Mouse (Mus musculus) brown adipose tissue, adult 24 weeks (tissue): ENCODE data around the gene Batf2. TPM values are rescaled to one million over a fixed set of nuclear protein-coding genes. Genes with fewer than 3 reads are reported as not detected.
"Not testable (repeated sequence)": the region's sequence is repeated elsewhere in the genome, so short reads cannot be mapped to it uniquely, and the experiment has no call there.

Source experiments
- H3K27ac ChIP-seq: fragments of 200-500 bp; replicated peaks from 2 replicates; pipeline ENCODE4 v1.5.1; 2012; ENCODE audit warnings: low read depth, mild to moderate bottlenecking, low read length
- H3K4me1 ChIP-seq: fragments of 200-500 bp; 2 replicates; pipeline ENCODE4 v1.6.1; 2012; ENCODE audit warnings: low read length, mixed read lengths; ENCODE audit not compliant: control insufficient read depth, insufficient read depth, insufficient read length
- H3K4me3 ChIP-seq: fragments of 200-500 bp; 2 replicates; pipeline ENCODE4 v1.5.1; 2012; ENCODE audit warnings: low read depth, mild to moderate bottlenecking, low read length, moderate library complexity; ENCODE audit not compliant: insufficient read depth
- polyA plus RNA-seq: library from polyadenylated mRNA; stranded (reverse); fragments of >200 nt; gene quantifications from 2 replicates; pipeline ENCODE4 v1.2.4, GENCODE M21; 2012; ENCODE audit not compliant: missing spikeins, insufficient read depth, insufficient read length

Gene Batf2
- polyA plus RNA-seq, 1 experiment = 1.2 TPM

DNA sequence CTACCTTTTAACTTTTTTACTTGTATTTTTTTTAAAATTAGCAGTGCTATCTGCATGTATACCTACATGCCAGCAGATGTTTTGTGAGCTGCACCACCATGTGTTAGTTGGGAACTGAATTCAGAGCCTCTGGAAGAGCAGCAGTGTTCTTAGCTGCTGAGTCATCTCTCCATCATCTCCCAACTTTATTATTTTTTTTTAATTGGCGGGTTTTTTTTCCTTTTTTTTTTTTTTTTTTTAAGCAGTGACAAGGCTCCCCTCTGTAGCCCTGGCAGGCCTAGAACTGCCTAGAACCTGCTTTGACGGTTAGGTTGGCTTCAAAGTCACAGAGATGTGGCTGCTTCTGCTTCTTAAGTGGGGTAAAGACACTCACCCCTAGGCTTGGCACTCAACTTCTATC is 15.9 kb upstream of the Batf2 start:
- no peaks in the 10 kb centered on the region for H3K4me1 ChIP-seq
- H3K4me3 ChIP-seq = no peak overlapping the region
- H3K27ac ChIP-seq = no peak overlapping the region

DNA sequence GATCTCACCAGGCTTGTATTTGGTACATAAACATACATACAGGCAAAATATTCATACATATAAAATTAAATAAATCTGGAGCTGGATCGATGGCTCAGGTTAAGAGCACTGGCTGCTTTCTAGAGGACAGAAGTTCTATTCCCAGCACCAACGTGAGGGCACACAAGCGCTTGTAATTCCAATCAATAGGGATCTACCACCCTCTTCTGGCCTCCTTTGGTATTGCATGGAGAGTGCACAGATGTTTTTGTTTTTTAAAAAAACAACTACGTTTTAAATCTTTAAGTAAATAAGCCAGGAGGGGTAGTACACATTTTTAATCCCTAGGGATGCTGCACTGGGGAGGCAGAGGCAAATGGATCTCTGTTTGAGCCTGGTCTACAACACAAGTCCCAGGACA is 14.5 kb upstream of the Batf2 start:
- Histone ChIP-seq H3K4me1 (no peaks in the 10 kb centered on the region), H3K4me3 (no peak overlapping the region)

GRCm38 (mm10) chr19:6126789-6127580 is 13.8 kb upstream of the Batf2 start:
- no peak overlapping the region; the same call in 1 of the 2 replicates for H3K27ac ChIP-seq
- no peaks in the 10 kb centered on the region for H3K4me1 ChIP-seq
- H3K4me3 ChIP-seq = peak overlapping the region; percentile 68

More for the DNA sequence above, 14.5 kb upstream of the Batf2 start:
- H3K27ac ChIP-seq = no peak overlapping the region

DNA sequence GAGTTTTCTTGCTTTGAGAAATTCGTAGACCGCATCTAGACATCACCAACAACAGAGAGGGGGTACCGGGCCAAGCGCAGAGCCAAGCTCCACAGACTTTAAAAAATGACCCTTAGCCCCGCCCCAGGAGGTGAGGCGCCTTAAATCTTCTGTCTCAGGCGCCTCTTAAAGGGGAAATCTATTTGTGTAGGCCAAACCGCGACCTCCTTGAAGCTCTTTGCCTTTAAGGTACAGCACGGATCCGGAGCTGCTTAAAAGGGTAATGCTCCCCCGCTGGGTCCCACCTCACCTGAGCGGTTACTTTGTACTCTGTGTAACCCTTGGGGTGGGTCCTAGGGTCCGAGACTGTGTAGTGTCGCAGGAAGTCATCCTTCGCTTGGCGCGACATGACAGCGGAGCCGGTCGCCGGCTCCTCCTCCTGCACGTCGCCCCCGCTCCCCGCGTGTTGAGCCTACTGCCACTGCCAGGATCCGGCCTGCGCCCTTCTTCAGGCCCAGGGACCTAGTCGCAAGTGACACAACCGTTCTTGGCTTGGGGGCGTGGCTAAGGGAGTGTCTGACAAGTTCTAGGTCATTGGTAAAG is 12.9 kb upstream of the Batf2 start, which contains the start of gene Snx15:
Snx15 (minus strand) TSS at position 545 of the 582 bp plus-strand sequence.
- H3K4me3 ChIP-seq = peak within 1 kb of the TSS; percentile 68
- peak within 1 kb of the TSS; percentile 86 for H3K27ac ChIP-seq
- no peaks in the 10 kb centered on the region for H3K4me1 ChIP-seq

DNA sequence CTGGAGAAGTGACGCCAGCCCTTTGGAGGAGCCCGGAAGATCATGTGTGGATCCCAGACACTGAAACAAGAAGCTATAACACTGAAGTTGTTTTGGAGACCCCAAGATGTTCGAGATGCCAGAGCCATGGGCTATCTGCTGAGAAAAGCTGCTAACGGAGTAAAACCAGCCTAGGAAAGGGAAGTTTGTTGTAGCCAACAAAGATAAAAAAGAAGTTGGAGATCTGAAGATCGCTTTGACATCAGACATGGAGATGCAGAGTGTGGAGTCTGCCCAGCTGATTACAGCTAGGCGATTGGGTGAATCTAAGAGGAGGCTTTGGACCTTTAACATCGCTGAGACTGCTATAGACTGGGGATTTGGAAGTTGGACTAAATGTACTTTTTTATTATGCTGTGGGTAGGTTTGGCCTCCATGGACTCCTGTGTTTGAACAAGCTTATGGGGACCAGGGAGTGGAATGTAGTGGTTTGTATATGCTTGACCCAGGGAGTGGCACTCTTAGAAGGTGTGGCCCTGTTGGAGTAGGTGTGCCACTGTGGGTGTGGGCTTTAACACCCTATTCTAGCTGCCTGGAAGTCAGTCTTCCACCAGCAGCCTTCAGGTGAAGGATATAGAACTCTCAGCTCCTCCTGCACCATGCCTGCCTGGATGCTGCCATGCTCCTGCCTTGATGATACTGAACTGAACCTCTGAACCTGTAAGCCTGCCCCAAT is 10.2 kb upstream of the Batf2 start:
- not testable (repeated sequence) for H3K4me1 ChIP-seq, H3K27ac ChIP-seq, H3K4me3 ChIP-seq

DNA sequence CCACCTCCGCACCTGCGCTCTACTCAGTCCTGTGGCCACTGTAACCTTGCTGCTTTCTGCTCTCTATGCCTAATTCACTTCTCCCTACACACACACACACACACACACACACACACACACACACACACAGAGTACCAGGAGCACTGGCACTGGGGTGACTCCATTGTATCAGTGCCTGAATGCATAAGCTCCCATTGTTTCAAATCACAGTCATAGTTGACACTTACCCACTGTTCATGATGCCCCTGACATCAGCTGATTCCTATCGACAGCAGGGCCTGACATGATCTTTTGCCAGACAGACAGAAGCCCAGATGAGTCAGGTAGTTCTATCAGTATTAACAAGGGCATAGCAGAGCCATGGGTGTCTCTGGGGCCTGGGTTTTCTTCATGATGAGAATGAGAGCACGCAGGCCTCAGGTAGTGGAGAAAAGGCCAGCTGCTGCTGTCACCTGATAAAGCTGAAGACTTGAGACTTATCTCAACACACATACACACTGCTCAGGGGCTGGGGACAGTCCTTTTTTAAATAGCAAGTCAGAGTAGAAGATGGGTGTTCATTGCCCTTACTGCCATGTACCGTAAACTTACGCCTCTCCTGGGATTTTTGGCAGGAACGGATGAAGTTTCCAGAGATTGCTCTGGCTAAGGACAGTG is 8.5 kb upstream of the Batf2 start:
- no peak overlapping the region for H3K4me3 ChIP-seq
- no peak overlapping the region for H3K27ac ChIP-seq
- H3K4me1 ChIP-seq = no peaks in the 10 kb centered on the region

GRCm38 (mm10) chr19:6133197-6133596 is 7.6 kb upstream of the Batf2 start:
- not testable (repeated sequence) for H3K27ac ChIP-seq, H3K4me1 ChIP-seq

GRCm38 (mm10) chr19:6136397-6136796 is 4.4 kb upstream of the Batf2 start:
- Histone ChIP-seq H3K4me3 (no peak overlapping the region), H3K27ac (no peak overlapping the region), H3K4me1 (no peaks in the 10 kb centered on the region)

More at GRCm38 (mm10) chr19:6133197-6133596, 7.6 kb upstream of the Batf2 start:
- H3K4me3 ChIP-seq = not testable (repeated sequence)

GRCm38 (mm10) chr19:6139701-6140100 is 1.1 kb upstream of the Batf2 start:
- no peak overlapping the region for H3K27ac ChIP-seq
- H3K4me1 ChIP-seq = no peaks in the 10 kb centered on the region
- H3K4me3 ChIP-seq = peak overlapping the region; percentile 15; the same call in 1 of the 2 replicates

DNA sequence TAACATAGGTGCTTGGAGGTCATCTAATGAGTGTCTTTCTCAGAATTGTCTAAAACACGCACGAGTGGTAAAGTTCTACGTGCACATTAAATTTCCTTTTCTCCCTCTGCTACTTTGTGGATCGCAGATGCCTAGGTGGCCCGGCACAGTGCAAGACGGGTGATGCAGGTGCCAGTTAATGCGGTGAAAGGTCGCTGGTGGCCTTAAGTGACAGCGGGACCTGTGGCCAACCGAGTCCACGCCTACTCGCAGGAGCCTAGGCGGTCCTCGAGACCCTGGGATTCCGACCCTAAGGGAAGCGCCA is 457 bp upstream of the Batf2 start:
- H3K4me1 ChIP-seq = no peaks in the 10 kb centered on the region
- peak overlapping the region; percentile 90 for H3K4me3 ChIP-seq
- H3K27ac ChIP-seq = peak overlapping the region; percentile 92

DNA sequence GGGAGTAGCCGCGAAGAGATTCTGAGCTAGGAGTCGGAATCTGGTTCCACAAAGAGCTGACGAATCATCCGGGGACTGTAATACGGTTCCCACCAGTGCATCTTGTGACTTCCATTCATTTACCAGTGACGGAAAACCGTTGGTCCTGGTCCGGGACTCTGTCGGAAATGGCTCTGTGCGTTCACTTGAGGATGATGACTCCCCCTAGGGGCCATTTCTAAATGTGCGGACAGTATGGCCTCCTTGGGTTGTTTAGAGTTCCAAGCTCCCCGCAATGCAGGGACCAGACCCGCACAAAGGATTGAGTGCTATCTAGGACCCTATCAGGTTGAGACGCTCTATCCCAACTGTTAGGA is 589 bp downstream of the Batf2 start, which contains the start of gene Arl2:
Arl2 (minus strand) TSS at position 155 of the 356 bp plus-strand sequence.
- H3K4me3 ChIP-seq = peak within 1 kb of the TSS; percentile 90
- H3K27ac ChIP-seq = peak within 1 kb of the TSS; percentile 92
- no peaks in the 10 kb centered on the region for H3K4me1 ChIP-seq

GRCm38 (mm10) chr19:6144842-6145241 is 4.1 kb downstream of the Batf2 start:
- H3K4me1 ChIP-seq = no peaks in the 10 kb centered on the region
- H3K27ac ChIP-seq = no peak overlapping the region
- no peak overlapping the region for H3K4me3 ChIP-seq

- H3K4me3 ChIP-seq = no peak overlapping the region
- no peaks in the 10 kb centered on the region for H3K4me1 ChIP-seq
- H3K27ac ChIP-seq = no peak overlapping the region
Measured at GRCm38 (mm10) chr19:6155174-6155573, 14.4 kb downstream of the Batf2 start.

GRCm38 (mm10) chr19:6156372-6156771 is 15.6 kb downstream of the Batf2 start:
- Histone ChIP-seq H3K4me3 (no peak overlapping the region), H3K27ac (no peak overlapping the region), H3K4me1 (no peaks in the 10 kb centered on the region)

GRCm38 (mm10) chr19:6157220-6157619 is 16.4 kb downstream of the Batf2 start:
- no peak overlapping the region for H3K4me3 ChIP-seq
- H3K4me1 ChIP-seq = no peaks in the 10 kb centered on the region
- H3K27ac ChIP-seq = no peak overlapping the region
